Mouse (Mus musculus) intestine, embryonic 14.5 days (tissue): ENCODE data around the gene Tmub2. TPM values are rescaled to one million over a fixed set of nuclear protein-coding genes. Genes with fewer than 3 reads are reported as not detected.

Experiments
- ATAC-seq: fragments of 200-750 bp; cut with Nextera tagmentation; replicated peaks from 2 replicates; pipeline ENCODE4 v1.8.0; 2017; ENCODE audit warnings: low read depth, moderate number of reproducible peaks, moderate TSS enrichment, moderate library complexity; ENCODE audit not compliant: low FRiP score, low TSS enrichment
- DNase-seq: peaks from one replicate; pipeline ENCODE4 v3.0.0-alpha.2; 2018; ENCODE audit warnings: low spot score
- H3K27ac ChIP-seq: fragments of 300-500 bp; sonication (generic); 2 replicates; pipeline ENCODE4 v1.5.1; 2014; ENCODE audit warnings: low read depth, mild to moderate bottlenecking, control low read depth
- H3K27me3 ChIP-seq: fragments of 300-500 bp; sonication (generic); replicated peaks from 2 replicates; pipeline ENCODE4 v1.6.1; 2014; ENCODE audit warnings: low read length, control low read depth; ENCODE audit not compliant: control insufficient read depth, insufficient read depth
- H3K36me3 ChIP-seq: fragments of 300-500 bp; sonication (generic); 2 replicates; pipeline ENCODE4 v1.6.1; 2014; ENCODE audit warnings: low read length, control low read depth; ENCODE audit not compliant: control insufficient read depth, insufficient read depth
- H3K4me1 ChIP-seq: fragments of 300-500 bp; sonication (generic); replicated peaks from 2 replicates; pipeline ENCODE4 v1.6.1; 2014; ENCODE audit warnings: low read length, control low read depth, mixed read lengths; ENCODE audit not compliant: control insufficient read depth, insufficient read depth
- H3K4me2 ChIP-seq: fragments of 300-500 bp; sonication (generic); 2 replicates; pipeline ENCODE4 v1.6.1; 2014; ENCODE audit warnings: low read length
- H3K4me3 ChIP-seq: fragments of 300-500 bp; sonication (generic); 2 replicates; pipeline ENCODE4 v1.5.1; 2014; ENCODE audit warnings: low read depth, low read length, control low read depth, mixed read lengths
- H3K9ac ChIP-seq: fragments of 300-500 bp; sonication (generic); 2 replicates; pipeline ENCODE4 v1.6.1; 2014; ENCODE audit warnings: mild to moderate bottlenecking, low read length
- H3K9me3 ChIP-seq: fragments of 300-500 bp; sonication (generic); 2 replicates; pipeline ENCODE4 v1.6.1; 2016; ENCODE audit warnings: low read length, control low read depth; ENCODE audit not compliant: control insufficient read depth
- WGBS: fragments of 180-500 bp; shearing (Covaris S2); extraction: QIAGEN DNeasy Blood & Tissue Kit; methylation state at CpG from one replicate; pipeline ENCODE4 v1.1.7; 2014; 5-methylcytosine and 5-hydroxymethylcytosine counted together
- polyA plus RNA-seq: library from polyadenylated mRNA; unstranded; fragments of >200 nt; fragmentation: Nextera tagmentation; extraction: Ambion mirVana; gene quantifications from 2 replicates; pipeline ENCODE4 v1.2.1, GENCODE M21; 2014

The Tmub2 gene
- polyA plus RNA-seq, 1 experiment from 2014 or later = 50.5 TPM

DNA sequence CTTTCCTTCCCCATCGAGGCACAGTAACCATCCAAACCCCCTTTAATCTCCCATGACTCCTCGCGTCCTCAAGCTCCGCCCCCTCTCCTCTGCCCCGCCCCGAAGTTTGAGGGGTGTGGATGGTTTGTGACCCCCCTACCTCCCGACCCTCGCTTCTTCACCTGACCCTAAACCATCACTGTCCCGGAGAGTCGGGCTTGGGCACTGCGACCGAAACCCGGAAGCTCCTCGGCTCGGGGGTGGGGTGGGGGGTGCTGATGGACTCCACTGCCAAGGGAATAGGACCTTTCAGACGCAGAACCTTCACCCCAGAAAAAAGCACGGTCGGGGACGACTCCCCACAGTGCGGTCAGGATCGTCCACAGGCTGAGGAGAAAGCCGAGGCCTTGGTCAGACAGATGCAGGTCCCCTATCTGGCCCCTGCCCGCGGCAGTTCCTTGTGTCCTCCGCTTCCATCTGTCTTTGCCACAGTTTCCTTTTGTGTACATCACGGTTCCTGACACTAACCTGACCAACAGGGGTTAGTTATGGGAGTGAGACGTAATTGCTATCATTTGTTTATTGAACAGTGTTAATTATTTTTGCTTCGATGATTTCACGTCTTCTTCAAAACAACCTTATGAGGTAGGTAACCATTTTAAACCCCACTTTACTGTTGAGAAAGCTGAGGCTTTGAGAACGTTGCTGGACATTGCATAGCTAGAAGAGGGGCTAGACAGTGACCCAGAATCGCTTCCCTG is 534 bp downstream of the Tmub2 start:
- H3K36me3 ChIP-seq = peaks cover 27% of the 10 kb centered on the region

DNA sequence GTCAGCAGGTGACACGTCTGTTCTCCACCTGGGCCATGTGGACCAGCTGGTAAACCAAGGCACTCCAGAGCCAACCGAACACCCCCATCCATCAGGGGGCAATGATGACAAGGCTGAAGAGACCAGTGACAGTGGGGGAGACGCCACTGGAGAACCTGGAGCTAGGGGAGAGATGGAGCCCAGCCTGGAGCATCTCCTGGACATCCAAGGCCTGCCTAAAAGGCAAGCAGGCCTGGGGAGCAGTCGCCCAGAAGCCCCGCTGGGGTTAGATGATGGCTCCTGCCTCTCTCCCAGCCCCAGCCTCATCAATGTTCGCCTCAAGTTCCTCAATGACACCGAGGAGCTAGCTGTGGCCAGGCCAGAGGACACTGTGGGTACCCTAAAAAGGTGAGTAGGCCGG is 2.8 kb downstream of the Tmub2 start:
- Histone ChIP-seq H3K27me3 (no peaks in the 10 kb centered on the region), H3K4me2 (no peak overlapping the region), H3K36me3 (peaks cover 49% of the 10 kb centered on the region), H3K4me1 (peaks cover 11% of the 10 kb centered on the region), H3K4me3 (no peak overlapping the region), H3K27ac (no peak overlapping the region), H3K9ac (no peak overlapping the region), H3K9me3 (no peaks in the 10 kb centered on the region)
- ATAC-seq = no peak
- 88% methylated on average over 8 of the region's 8 CpGs for WGBS
- no peak for DNase-seq

More for the DNA sequence above, 534 bp downstream of the Tmub2 start:
- Histone ChIP-seq H3K4me2 (peak overlapping the region; percentile 52), H3K4me1 (peaks cover 11% of the 10 kb centered on the region), H3K27ac (peak overlapping the region; percentile 68; the same call in 1 of the 2 replicates), H3K9ac (peak overlapping the region; percentile 53), H3K9me3 (no peaks in the 10 kb centered on the region), H3K4me3 (peak overlapping the region; percentile 71), H3K27me3 (no peaks in the 10 kb centered on the region)
- ATAC-seq (peak; percentile 56), DNase-seq (no peak)
- WGBS = 3% methylated on average over 30 of the region's 31 CpGs

- Histone ChIP-seq H3K9ac (no peak overlapping the region), H3K9me3 (no peaks in the 10 kb centered on the region), H3K4me3 (no peak overlapping the region), H3K4me1 (peaks cover 11% of the 10 kb centered on the region), H3K36me3 (peaks cover 56% of the 10 kb centered on the region), H3K4me2 (no peak overlapping the region), H3K27ac (no peak overlapping the region), H3K27me3 (no peaks in the 10 kb centered on the region)
- no peak for ATAC-seq
- 85% methylated on average over 8 of the region's 8 CpGs for WGBS
- DNase-seq = no peak
Observed at GRCm38 (mm10) chr11:102288027-102288804, 3.5 kb downstream of the Tmub2 start.

- 65% methylated on average over 2 of the region's 2 CpGs for WGBS
- Histone ChIP-seq H3K36me3 (peaks cover 63% of the 10 kb centered on the region), H3K4me2 (no peak overlapping the region)
Observed at GRCm38 (mm10) chr11:102288913-102289312, 4.2 kb downstream of the Tmub2 start.

DNA sequence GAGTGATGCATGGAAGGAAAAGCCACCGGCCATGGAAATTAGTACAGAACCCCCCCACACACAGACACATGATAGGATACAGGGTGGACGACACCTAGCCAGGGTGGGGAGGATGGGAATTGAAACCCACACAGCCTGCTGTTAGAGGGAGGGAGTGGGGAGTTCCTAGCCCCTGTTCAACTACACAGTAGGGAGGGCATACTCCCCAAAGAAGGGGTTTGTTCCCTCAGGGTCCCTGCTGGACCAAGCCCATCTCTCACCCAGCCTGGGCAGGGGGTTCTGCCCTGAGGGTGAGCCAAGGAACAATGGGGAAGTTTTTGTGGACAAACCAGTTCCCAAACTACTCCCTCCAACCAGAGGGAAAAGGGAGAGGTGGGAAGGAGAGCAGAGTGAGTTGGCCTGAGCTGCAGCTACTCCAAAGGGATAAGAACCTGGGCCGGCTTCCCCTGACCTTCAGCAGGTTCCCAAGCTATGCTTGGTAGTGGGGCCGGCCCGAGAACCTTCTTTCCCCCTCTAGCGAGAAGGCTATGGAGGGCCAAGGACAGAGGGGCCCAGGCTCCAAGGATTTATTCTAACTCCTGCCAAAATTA is 4.9 kb downstream of the Tmub2 start:
- no peak overlapping the region for H3K27ac ChIP-seq
- 56% methylated on average over 6 of the region's 6 CpGs for WGBS
- H3K4me2 ChIP-seq = no peak overlapping the region
- no peak overlapping the region for H3K4me3 ChIP-seq
- no peaks in the 10 kb centered on the region for H3K9me3 ChIP-seq
- H3K9ac ChIP-seq = no peak overlapping the region
- H3K36me3 ChIP-seq = peaks cover 65% of the 10 kb centered on the region
- no peaks in the 10 kb centered on the region for H3K27me3 ChIP-seq
- ATAC-seq = no peak
- no peak for DNase-seq
- H3K4me1 ChIP-seq = peaks cover 13% of the 10 kb centered on the region

More at GRCm38 (mm10) chr11:102288913-102289312, 4.2 kb downstream of the Tmub2 start:
- ATAC-seq (no peak), DNase-seq (no peak)
- Histone ChIP-seq H3K27me3 (no peaks in the 10 kb centered on the region), H3K9me3 (no peaks in the 10 kb centered on the region), H3K4me3 (no peak overlapping the region), H3K4me1 (peaks cover 11% of the 10 kb centered on the region), H3K27ac (no peak overlapping the region), H3K9ac (no peak overlapping the region)

DNA sequence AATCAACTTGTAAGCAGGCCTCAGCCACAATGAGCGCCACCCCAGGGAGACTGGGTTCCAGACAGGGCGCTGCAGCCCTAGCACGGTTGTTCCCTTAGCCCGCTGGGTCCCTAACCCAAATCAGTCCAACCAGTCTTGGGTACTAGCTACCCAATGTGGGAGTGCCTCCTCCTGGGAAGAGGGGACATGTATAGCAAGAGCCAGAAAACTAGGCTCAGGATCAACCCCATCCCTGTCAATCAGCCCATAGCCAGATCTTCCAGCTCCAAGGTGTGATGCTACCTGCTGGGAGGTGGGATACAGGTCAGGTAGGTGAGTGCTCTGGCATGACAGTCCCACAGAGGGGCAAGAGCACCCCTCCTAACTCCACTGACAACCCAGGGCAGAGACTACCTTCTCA is 5.4 kb downstream of the Tmub2 start:
- no peak overlapping the region for H3K4me2 ChIP-seq
- no peak overlapping the region for H3K4me3 ChIP-seq
- H3K9ac ChIP-seq = no peak overlapping the region
- no peaks in the 10 kb centered on the region for H3K27me3 ChIP-seq
- H3K27ac ChIP-seq = no peak overlapping the region
- H3K4me1 ChIP-seq = peaks cover 18% of the 10 kb centered on the region
- H3K36me3 ChIP-seq = peaks cover 65% of the 10 kb centered on the region
- 87% methylated on average over 4 of the region's 4 CpGs for WGBS
- ATAC-seq (no peak), DNase-seq (no peak)
- H3K9me3 ChIP-seq = no peaks in the 10 kb centered on the region

DNA sequence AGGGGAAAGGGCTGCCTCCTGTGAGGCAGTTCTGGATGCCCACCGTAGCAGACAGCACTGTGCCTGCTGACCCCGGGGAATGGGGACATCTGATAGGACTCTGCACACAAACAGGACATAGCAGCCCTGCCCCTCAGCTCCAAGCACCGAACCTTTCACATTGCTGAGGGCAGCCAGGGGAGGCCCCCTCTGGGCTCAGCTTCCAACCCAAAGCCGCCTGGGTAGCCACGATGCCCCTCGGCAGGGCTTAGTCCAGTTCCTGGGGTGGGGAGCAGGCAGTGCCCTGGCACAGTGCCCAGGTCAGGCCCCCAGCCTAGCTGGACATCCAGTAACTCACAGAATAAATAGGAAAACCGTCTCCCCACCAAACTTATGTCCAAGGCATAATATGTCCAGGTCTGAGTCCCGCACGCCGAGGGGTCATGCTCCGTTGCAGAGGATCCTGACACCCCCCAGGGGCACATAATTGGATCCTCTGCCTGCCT is 6.4 kb downstream of the Tmub2 start:
- Histone ChIP-seq H3K9ac (no peak overlapping the region), H3K27ac (no peak overlapping the region), H3K4me3 (no peak overlapping the region), H3K4me1 (peaks cover 14% of the 10 kb centered on the region), H3K36me3 (peaks cover 65% of the 10 kb centered on the region), H3K9me3 (no peaks in the 10 kb centered on the region), H3K27me3 (no peaks in the 10 kb centered on the region), H3K4me2 (no peak overlapping the region)
- ATAC-seq = no peak
- 89% methylated on average over 11 of the region's 11 CpGs for WGBS
- DNase-seq = no peak

GRCm38 (mm10) chr11:102293971-102294370 is 9.2 kb downstream of the Tmub2 start:
- no peak overlapping the region for H3K27ac ChIP-seq
- peaks cover 49% of the 10 kb centered on the region for H3K36me3 ChIP-seq
- WGBS = 93% methylated on average over 13 of the region's 13 CpGs
- H3K4me2 ChIP-seq = no peak overlapping the region
- DNase-seq = no peak
- H3K4me1 ChIP-seq = peaks cover 16% of the 10 kb centered on the region
- no peaks in the 10 kb centered on the region for H3K9me3 ChIP-seq
- H3K9ac ChIP-seq = no peak overlapping the region
- no peaks in the 10 kb centered on the region for H3K27me3 ChIP-seq
- ATAC-seq = no peak
- H3K4me3 ChIP-seq = no peak overlapping the region
